Mouse (Mus musculus) ES-Bruce4 (cell line): Measurements from ENCODE around the gene Hist1h2ah.
"Not testable (repeated sequence)": the region's sequence is repeated elsewhere in the genome, so short reads cannot be mapped to it uniquely, and the experiment has no call there.

ENCODE experiments used
- CTCF ChIP-seq: IDR thresholded peaks from one replicate; pipeline ENCODE4 v1.8.1; 2011; ENCODE audit warnings: low read depth, low read length
- EP300 ChIP-seq: IDR thresholded peaks from 2 replicates; pipeline ENCODE4 v1.6.1; 2011; ENCODE audit warnings: low read depth, low read length; ENCODE audit not compliant: insufficient read depth
- POLR2A ChIP-seq: IDR thresholded peaks from one replicate; pipeline ENCODE4 v1.8.1; 2011; ENCODE audit warnings: low read length; ENCODE audit not compliant: insufficient read depth

GRCm38 (mm10) chr13:22035267-22036148 lies at the start of gene Hist1h2ah, which contains the start of gene Hist1h2bk:
- not testable (repeated sequence) for TF ChIP-seq CTCF, EP300
- peak; percentile 36 for TF ChIP-seq POLR2A
